Mouse (Mus musculus) common myeloid progenitor, adult 5-6 weeks (primary cell): ENCODE results near the gene Jag2. TPM values are rescaled to one million over a fixed set of nuclear protein-coding genes. Genes with fewer than 3 reads are reported as not detected.

Experiments used
- ATAC-seq: replicated peaks from 2 replicates; pipeline ENCODE4 v1.8.0; 2016; ENCODE audit warnings: low read depth, mild to moderate bottlenecking, moderate TSS enrichment, inconsistent platforms; ENCODE audit not compliant: poor library complexity, severe bottlenecking
- total RNA-seq: library from RNA; stranded (forward); fragments of 200-1000, 187-1606 nt; gene quantifications from 2 replicates; pipeline ENCODE4 v1.2.3, GENCODE M21; 2017

The Jag2 gene
- 1.5 and 6.3 TPM in 2 replicates for total RNA-seq

DNA sequence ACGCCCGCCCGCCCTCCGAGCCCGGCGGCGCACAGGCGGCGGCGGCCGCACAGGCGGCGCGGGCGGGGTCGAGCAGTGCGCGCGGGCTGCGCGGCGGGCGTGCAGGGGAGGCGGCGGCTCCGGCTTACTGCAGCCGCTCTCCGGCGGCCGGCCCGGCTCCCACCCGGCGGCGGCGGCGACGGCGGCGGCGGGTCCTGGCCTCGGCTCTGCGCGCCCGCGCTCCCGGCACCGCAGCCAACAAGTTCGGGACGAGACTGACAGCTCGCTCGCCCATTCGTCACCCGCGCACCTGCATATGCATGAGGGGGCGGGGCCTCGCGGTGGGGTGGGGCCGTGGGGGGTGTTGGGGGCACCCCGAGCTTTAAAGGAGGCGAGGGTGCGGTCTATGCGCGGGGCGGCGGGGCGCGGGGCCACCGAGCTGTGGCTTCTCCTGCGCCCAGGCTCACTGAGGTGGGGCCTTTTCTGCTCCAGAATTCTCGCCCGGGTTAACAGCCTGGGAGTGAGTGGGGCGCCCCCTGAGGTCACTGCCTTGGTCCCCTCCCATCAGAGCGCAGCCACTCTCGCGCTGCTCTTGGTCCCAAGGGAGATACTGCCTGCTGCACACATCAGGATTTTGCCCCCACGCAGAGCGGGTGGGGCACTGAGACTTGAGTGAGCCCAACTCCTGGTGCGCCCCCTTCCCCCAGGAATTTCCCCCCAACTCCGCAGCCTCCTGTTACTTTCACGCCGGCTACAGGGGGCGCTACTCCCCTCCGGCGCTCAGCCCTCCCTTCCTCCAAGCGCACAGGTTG is at the start of gene Jag2:
Gene Jag2 (minus strand): TSS at position 215 of the 791 bp plus-strand sequence.
- ATAC-seq: peak; percentile 64

DNA sequence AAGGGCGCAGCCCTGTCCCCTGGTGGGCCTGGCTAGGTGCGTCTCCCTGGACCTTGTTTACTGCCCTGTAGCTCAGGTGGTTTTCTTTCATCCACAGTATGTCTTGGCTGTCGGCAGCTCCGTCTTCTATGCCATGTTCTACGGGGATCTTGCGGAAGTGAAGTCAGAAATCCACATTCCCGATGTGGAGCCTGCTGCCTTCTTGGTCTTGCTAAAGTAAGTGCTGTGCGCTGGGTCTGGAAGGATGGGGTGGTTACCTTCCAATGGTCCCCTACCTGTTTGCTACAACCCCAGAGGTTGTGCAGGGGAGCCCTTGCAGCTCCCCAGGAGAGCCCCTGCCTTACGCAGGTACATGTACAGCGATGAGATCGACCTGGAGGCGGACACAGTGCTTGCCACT is 47.6 kb upstream of the Jag2 start:
- ATAC-seq: no peak

DNA sequence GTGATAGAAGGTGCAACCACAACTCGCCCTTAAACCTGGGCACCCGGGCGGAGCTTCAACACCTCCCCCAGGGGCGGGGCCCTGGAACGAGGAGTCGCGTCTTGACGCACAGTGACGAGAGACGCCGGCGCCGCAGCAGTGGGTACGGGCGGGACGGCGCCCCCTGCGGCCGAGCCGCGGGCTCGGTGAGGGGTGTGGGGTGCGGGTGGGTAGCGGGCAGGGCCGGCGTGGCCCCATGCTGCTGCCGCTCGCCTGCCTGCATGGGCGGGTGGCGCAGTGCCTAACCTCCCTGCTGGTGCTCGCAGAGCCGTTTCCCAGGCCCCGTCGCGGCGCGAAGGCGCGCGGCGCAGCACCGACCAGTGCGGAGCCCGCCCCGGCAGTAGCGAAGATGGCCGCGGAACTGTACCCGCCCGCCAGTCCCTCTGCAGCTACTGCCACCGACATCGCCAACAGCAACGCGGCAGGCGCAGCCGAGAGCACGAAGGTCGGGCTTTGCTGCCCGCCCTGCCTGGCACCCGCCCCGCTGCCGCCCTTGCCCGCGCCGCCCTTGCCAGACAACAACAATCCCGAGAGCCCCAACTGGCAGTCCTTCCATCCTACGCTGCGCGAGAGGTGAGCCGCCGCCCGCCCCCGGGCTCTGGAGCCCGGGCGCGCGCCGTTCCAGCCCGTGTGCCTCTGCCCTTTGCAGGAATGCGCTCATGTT is 46.9 kb upstream of the Jag2 start, which contains the start of gene Btbd6:
Gene Btbd6 (plus strand): TSS at position 112 of the 703 bp plus-strand sequence.
- ATAC-seq: peak; percentile 88

DNA sequence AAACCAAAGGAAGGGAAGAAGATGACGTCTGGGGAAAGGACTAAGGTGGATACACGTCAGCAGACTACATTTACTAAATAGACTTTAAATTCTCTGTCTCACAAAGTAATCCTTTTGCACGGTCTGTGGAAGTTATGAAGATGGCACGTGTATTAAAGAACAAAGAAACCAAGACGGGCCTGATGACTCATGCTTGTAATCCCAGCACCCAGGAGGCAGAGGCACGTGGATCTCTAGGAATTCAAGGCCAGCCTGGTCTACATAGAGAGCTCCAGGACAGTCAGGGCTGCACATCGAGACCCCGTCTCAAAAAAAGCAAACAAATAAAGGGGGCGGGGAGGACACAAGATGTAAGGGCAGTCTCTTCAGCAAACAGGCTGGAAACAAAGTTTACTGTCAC is 45.2 kb upstream of the Jag2 start:
- ATAC-seq: no peak

DNA sequence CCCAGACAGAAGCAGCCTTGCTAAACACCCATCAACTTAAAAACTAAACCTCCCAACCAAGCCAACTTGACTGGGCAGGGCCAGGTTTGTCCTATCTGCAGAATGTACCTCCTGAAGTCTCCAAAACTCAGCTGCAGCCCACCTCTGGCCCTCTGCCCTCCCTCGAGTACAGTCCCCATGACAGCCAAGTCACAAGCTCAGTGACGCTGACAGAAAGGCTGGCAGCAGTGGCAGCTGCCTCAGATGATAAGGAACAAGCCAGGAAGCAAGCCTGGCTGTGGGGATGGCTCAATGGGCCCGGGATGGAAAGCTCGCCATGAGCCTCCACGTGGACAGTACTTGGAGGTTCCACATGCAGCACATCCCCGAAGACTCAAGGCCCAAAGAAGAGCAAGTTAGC is 40.0 kb upstream of the Jag2 start:
- ATAC-seq: no peak

DNA sequence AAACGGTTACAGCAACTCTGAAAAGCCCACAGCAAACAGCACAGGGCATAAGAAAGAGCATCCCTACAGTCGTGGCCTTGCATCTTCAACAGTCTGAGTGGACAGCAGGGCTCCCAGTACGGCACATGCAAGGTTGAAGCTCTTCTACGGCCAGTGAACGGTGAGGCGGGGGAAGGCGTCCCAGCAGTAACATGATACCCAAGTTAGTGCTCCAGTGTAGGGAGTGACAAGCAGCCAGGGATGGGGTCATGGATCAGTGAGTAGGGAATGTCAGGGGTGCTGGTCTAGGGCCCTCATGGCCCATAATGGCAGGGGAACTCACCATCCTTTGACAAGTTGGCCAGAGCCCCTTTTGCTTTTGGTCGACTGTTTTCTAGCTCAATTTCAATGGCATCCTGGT is 39.4 kb upstream of the Jag2 start:
- no peak for ATAC-seq

DNA sequence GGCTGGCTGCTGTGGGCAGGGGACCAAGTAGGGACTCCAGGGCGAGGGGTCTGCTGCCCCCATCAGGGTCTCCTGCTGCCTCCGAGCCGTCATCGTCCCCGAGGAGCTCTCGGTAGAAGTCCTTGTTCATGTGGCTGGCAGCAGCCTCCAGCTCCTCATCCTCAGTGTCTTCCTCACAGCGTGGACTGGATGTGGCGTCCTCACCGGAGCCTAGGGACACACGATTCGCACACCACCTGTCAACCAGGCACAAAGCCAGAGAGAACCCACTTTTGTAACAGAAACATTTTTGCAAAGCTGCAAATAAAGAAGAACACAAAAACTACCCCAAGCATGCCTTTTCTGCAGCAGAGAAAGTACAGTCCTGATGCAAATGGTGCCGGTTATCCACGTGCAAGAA is 36.2 kb upstream of the Jag2 start:
- no peak for ATAC-seq

DNA sequence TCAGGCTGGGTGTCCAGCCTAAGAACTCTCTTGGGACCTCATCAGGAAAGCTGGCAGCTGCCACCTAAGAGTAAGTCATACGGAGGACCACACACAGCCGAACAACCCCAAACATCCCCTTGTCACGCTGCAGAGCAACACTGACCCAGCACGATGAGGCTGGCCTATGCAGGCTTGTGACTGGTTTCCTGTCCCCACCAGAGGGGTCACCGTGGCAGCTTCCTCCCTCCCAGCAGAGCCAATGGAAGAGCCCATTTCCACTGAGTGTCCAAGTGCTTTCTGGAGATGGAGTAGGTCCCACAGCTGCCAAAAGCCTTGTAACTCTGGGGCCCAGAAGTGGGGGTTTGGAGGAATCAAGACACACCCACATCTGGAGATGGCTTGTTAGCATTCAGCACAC is 32.3 kb upstream of the Jag2 start:
- no peak for ATAC-seq

DNA sequence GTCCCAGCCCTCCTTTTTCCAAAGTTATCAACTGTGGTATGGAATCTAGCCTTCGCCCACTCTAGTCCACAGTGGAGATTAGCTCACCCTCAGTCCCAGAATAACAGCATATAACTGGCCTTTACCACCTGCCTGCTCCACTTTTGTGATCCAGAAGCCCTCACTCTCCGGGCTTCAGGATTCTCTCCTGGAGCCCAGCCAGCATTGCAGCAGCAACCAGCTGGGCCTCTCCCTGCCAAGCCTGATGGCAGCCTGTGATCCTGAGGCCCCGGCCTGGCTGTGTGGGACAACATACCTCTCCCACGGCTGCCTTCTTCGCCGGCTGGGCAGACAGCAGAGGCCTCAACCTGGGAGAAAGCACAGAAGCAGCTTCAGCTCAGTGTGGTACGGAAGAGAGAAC is 31.9 kb upstream of the Jag2 start:
- no peak for ATAC-seq

DNA sequence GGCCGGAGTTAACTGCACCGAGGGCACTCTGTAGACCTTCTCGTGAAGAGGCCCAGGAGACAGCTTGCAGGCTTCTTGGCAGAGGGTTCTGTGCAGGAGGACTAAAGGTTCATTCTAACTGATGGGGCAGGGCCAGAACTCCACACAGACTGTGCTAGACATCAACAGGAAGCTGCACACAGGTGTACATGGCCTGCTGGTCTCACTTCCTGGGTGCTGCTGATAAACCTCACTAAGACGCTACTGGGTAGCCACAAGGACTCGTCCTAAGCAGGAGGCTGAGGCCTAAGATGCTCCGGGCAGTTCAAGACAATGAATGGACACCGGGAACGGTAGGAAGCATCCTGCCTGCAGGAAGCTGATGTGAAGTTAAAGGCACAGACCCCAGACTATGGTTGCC is 29.8 kb upstream of the Jag2 start:
- ATAC-seq: no peak

DNA sequence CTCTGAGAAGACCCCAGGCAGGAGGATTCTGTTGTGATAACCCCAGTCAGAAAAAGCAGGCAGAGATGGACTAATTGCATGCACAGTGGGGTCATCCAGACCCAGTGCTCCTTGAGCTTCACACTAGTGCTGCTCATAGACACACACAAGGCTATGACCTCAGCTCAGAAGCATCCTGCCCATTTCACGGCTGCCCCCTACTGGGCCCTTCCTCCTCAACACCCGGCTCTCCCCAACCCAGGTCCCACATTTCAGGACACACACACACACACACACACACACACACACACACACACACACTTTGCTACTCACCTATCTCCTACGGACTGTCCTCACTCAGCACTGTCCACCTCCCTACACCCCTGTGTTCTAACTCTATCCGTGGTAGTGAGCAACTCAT is 28.7 kb upstream of the Jag2 start:
- ATAC-seq: peak; percentile 50; the same call in 1 of the 2 replicates

DNA sequence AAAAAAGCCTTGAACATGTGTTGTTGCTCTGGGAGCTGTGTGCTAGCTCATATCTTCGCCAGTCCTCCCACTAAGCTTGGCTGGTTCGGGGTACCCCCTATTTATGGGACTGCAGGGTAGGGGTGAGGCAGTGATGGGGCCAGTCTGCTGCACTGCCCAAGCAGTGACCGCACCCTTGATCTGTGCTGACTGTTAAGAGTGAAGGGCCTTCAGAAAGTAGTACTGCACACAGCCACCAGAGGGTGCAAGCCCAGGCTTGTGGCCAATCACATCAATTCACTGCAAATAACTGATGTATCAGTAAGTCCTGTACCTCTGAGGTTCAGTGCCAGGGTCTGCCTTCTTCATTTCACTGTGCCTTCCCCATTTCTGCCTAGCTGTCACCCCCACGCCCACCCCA is 26.2 kb upstream of the Jag2 start:
- ATAC-seq: peak; percentile 67

DNA sequence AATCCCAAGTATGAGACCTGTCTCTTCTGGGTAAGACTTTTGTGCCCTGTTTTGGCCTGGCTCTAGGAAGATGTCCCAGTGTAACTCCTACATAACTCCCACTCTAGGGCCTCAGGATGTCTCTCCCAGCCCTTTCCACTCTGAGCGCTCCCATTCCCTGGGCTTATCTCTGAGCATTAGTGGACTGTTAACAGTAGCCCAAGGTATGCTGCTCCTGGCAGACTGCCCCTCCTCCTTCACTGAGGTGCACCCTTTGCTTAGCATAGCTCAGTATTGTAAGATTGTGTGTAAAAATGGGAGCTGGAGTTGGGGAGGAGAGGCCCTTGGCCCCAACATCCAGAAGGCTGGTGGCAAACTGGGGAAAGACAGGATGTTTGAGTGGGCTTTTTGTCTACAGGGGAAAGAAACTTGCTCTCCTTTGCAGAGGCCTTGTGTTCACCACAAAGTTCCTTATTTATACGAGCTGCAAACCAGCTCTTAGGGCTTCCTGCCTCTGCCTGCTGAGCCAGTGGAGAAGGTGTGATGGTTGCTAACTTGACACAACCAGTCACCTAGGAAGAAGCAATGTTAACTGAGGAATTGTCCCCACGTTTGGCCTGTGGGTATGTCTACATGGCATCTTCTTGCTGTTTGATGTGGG is 23.5 kb upstream of the Jag2 start:
- no peak for ATAC-seq

DNA sequence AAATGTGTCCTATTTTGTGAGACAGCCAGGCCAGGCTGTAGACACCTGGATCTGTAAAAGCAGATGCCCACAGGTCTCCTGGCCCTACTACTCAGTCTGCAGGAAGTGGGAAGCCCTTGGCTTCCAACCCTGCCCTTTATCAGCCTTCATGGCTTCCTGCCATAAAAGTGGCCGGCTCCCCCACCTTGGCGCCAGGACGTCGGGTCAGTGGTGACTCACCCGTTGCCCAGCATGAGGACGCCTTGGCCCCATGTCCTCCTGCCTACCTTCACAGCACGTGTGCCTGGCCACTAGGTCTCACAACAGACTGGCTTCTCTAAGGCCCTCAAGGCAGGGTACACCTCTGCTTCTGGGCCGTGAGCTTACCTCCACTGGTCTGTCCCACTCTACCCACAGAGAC is 22.9 kb upstream of the Jag2 start:
- ATAC-seq: no peak; the same call in 1 of the 2 replicates

DNA sequence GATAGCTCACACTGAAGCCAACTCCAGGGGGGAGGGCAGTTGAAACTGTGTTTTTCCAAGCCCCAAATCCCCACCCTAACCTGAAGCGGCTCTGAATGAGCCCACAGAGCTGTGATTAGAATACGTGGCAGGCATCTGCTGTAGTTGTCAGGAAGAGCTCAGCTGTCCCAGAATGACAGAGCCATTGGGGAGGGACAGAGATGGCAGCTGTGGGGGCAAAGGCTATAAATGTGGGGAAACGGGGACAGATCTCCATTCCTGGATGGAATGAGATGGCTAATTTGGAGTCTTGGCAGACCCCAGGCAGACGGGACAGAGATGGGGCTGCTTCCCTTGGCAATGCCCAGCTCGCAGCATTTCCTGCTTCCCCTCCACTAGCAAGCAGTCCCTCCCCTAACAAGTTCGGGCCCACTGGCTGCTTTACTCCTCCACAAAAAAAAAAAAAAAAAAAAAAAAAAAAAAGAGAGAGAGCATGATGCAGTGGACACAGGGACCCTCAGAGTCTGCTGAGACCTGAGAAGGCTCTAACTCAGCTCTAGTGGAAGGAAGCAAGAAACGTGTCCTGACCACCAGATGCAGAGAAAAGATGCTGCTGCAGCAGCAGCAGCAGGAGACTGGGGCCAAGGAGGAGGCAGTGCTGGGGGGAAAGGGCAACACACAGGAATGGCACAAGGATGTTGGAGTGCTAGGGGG is 21.7 kb upstream of the Jag2 start:
- no peak for ATAC-seq

DNA sequence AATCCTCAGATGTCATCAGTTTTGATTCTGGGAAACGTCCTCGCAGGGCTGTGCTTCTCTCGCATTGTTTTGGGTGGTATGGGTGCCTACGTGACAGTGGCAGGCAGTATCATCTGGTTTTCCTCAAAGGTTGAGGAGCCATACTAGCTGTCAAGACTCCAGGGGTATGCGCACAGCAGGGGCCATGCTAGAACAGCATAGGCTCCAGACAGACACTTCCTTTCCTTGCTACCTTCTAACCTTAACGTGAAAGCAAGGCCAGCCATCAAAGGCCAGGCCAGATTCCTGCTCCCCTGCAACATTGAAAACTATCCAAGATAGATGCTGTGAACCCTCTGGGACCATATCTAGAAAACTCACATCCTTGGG is 21.2 kb upstream of the Jag2 start:
- ATAC-seq: peak; percentile 1; the same call in 1 of the 2 replicates

DNA sequence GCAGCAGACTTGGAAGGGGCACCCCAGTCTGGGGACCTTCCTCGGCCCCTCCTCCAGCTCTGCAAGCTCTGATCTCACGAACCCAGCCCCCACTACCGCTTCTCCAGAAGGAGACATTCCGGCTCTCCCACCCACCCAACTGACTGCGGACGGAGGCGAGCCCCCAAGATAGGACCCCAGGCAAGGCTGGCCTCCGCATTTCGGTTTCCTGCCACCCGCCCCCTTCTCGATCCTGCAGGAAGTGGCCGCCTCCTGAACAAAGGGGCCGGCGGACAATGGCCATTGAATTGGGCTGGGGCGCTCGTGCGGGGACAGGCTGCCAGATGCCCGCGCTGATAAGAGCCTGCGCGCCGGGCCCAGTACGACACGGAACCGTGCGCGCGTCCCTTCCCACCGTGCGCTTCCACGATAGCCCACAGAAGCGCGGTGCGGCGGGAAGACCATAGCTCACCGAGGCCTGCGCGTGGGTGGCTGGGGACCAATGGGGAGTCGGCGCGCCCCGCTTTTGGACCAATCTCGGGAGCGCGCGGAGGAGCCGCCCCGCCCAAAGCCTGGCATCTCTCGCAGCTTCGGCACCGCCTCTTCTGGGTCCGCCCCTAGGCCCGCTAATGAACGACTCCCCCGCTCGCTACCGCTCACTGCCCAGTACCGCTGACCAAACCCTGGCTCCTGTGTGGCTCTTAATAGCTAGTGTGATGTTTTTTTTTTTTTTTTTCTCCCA is 20.6 kb upstream of the Jag2 start:
- ATAC-seq: peak; percentile 73

DNA sequence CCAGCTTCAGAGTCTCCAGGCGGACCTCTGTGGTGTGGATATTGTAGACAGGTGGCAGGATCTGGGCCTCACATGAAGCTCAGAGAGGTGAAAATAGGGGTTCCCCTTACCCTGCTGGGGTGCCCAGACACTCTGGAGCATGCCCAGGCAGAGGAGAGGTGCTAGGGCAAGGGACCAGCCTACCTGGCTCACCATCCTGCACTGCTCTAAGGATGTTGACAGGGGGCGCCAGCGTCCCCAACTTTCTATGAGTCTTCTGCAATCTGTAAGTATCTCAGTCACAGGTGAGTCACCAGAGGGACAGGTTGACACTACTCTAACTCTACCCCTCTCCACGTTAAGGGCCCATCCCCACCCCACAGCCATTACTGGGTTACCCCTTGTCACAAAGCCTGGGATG is 17.7 kb upstream of the Jag2 start:
- no peak for ATAC-seq

DNA sequence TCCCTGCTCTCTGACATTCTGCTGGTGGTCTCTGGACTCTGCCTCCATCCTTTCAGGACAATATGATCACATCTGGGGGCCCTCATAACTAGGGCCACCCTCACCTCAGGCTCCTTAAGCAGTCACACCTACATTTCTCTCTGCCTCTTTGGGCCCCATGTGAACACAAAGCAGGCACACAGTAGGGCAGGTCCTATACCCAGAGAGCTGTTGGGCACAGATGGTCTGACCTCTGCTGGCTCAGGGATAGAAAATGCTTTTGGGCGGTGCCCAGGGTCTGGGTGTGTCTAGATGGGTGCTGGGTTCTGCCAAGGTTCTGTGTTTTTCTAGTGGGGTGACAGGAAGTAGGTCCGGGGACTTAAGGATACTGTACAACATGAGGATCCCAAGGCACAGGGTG is 14.1 kb upstream of the Jag2 start:
- ATAC-seq: no peak
